Mouse (Mus musculus): ENCODE results near the gene Mpst. TPM values are rescaled to one million over a fixed set of nuclear protein-coding genes. Genes with fewer than 3 reads are reported as not detected.

Mpst gene
- polyA plus RNA-seq, 1 experiment from 2014 or later, result 3.5 TPM

- DNase-seq (ENCODE audit: low spot score) (no peak), ATAC-seq (ENCODE audit: low read depth) (no peak)
- H3K4me1 ChIP-seq (ENCODE audit: control insufficient read depth, insufficient read depth, low read length), result no peaks in the 10 kb centered on the region
- WGBS, result 73% methylated on average over 10 of the region's 10 CpGs
- no peaks in the 10 kb centered on the region; the same call in 1 of the 2 replicates for H3K27me3 ChIP-seq (replicated peaks; ENCODE audit: control insufficient read depth, insufficient read depth, low read length)
- H3K4me3 ChIP-seq (ENCODE audit: low read depth, low read length), result no peak overlapping the region
- no peak overlapping the region for H3K27ac ChIP-seq (replicated peaks; ENCODE audit: low read depth, low read length)
- H3K36me3 ChIP-seq (ENCODE audit: control insufficient read depth, insufficient read depth, low read length), result no peaks in the 10 kb centered on the region
- H3K4me2 ChIP-seq (ENCODE audit: low read depth, low read length), result no peak overlapping the region
- no peak overlapping the region for H3K9ac ChIP-seq (ENCODE audit: low read depth, low read length)
- H3K9me3 ChIP-seq (ENCODE audit: control insufficient read depth, low read length), result no peaks in the 10 kb centered on the region
These were observed 51.0 kb downstream of the Mpst start for GRCm38 (mm10) chr15:78457193-78457592.

DNA sequence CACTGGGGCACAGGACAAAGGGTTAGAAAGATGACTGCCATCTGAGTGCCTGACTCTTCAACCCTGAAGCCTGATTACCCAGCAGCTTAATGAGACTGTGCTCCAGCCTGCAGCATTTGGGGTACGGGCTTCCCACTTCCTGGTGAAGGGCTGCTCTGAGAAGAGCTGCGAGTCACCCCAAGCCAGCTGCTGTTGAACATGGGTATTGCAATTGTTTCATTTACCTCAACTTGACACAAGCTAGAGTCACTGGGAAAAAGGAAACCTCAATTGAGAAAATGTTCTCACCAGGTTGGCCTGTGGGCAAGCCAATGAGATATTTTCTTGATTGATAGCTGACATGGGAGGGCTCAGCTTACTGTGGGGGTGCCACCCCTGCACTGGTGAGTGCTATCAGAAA is 56.8 kb downstream of the Mpst start:
- no peaks in the 10 kb centered on the region for H3K27me3 ChIP-seq (replicated peaks; ENCODE audit: control insufficient read depth, insufficient read depth, low read length)
- H3K4me2 ChIP-seq (ENCODE audit: low read depth, low read length), result no peak overlapping the region
- H3K4me1 ChIP-seq (ENCODE audit: control insufficient read depth, insufficient read depth, low read length), result no peaks in the 10 kb centered on the region
- DNase-seq (ENCODE audit: low spot score) (no peak), ATAC-seq (ENCODE audit: low read depth) (no peak)
- H3K9ac ChIP-seq (ENCODE audit: low read depth, low read length), result no peak overlapping the region
- H3K9me3 ChIP-seq (ENCODE audit: control insufficient read depth, low read length), result no peaks in the 10 kb centered on the region
- no peak overlapping the region for H3K4me3 ChIP-seq (ENCODE audit: low read depth, low read length)
- H3K36me3 ChIP-seq (ENCODE audit: control insufficient read depth, insufficient read depth, low read length), result no peaks in the 10 kb centered on the region
- H3K27ac ChIP-seq (replicated peaks; ENCODE audit: low read depth, low read length), result no peak overlapping the region
- 82% methylated on average over 2 of the region's 2 CpGs for WGBS

Other genes with a start within 250 kb of the Mpst start
- gene Ift27, start 232.3 kb upstream of the Mpst start, polyA plus RNA-seq (2014; fragmentation: Nextera tagmentation; extraction: Ambion mirVana), result 84.7 and 96.6 TPM in 2 replicates
- 2.5 and 3.4 TPM in 2 replicates for gene Pvalb, start 200.0 kb upstream of the Mpst start, polyA plus RNA-seq (2014; fragmentation: Nextera tagmentation; extraction: Ambion mirVana)
- gene Ncf4, start 161.6 kb upstream of the Mpst start, polyA plus RNA-seq (2014; fragmentation: Nextera tagmentation; extraction: Ambion mirVana), result 5.2 and 7.0 TPM in 2 replicates
- 0.71 and 1.3 TPM in 2 replicates for gene Csf2rb2, start 100.7 kb upstream of the Mpst start, polyA plus RNA-seq (2014; fragmentation: Nextera tagmentation; extraction: Ambion mirVana)
- gene Csf2rb, start 80.7 kb upstream of the Mpst start, polyA plus RNA-seq (2014; fragmentation: Nextera tagmentation; extraction: Ambion mirVana), result 4.2 and 4.6 TPM in 2 replicates
- not detected in 2 replicates for gene Tex33, start 10.5 kb upstream of the Mpst start, polyA plus RNA-seq (2014; fragmentation: Nextera tagmentation; extraction: Ambion mirVana)
- 35.0 and 39.1 TPM in 2 replicates for gene Tst, start 509 bp upstream of the Mpst start, polyA plus RNA-seq (2014; fragmentation: Nextera tagmentation; extraction: Ambion mirVana)
- gene Kctd17, start 22.1 kb downstream of the Mpst start, polyA plus RNA-seq (2014; fragmentation: Nextera tagmentation; extraction: Ambion mirVana), result 46.9 and 54.1 TPM in 2 replicates
- 1.1 and 1.5 TPM in 2 replicates for gene Tmprss6, start 62.2 kb downstream of the Mpst start, polyA plus RNA-seq (2014; fragmentation: Nextera tagmentation; extraction: Ambion mirVana)
- 0.42 and 0.55 TPM in 2 replicates for gene Il2rb, start 88.9 kb downstream of the Mpst start, polyA plus RNA-seq (2014; fragmentation: Nextera tagmentation; extraction: Ambion mirVana)
- 64.1 and 67.5 TPM in 2 replicates for gene C1qtnf6, start 125.0 kb downstream of the Mpst start, polyA plus RNA-seq (2014; fragmentation: Nextera tagmentation; extraction: Ambion mirVana)
- gene Sstr3, start 138.3 kb downstream of the Mpst start, polyA plus RNA-seq (2014; fragmentation: Nextera tagmentation; extraction: Ambion mirVana), result 0.14 TPM in 1 of 2 replicates, not detected in the other
- 27.9 and 29.2 TPM in 2 replicates for gene Rac2, start 166.4 kb downstream of the Mpst start, polyA plus RNA-seq (2014; fragmentation: Nextera tagmentation; extraction: Ambion mirVana)
- 6.9 and 7.2 TPM in 2 replicates for gene Cyth4, start 190.6 kb downstream of the Mpst start, polyA plus RNA-seq (2014; fragmentation: Nextera tagmentation; extraction: Ambion mirVana)